Mouse (Mus musculus) adrenal gland, postnatal 25 days (tissue): ENCODE measurements around the gene Gm42715. TPM values are rescaled to one million over a fixed set of nuclear protein-coding genes. Genes with fewer than 3 reads are reported as not detected.

ENCODE experiments used
- microRNA-seq, 2 experiments: library from miRNA; unstranded; fragments of <30 nt; microRNA quantifications; one replicate each; pipeline ENCODE4 v1.2.0; 2021
- total RNA-seq: library from RNA; stranded (reverse); gene quantifications from 2 replicates; pipeline ENCODE4 v1.2.3, GENCODE M21; 2021

Gm42715 gene
- total RNA-seq, 1 experiment from 2014 or later: 21.7 TPM

Small RNA genes lying within 50 kb of the gene (microRNA-seq; reads per million reads assigned to microRNA genes)
- gene Gm47278: 0 to 0.34 reads per million in 2 experiments
- gene Mir7060: 0 reads per million in 2 experiments

Other genes starting within 250 kb of the Gm42715 start
- gene Sephs2, start 245.5 kb upstream of the Gm42715 start, total RNA-seq: 114 and 117 TPM in 2 replicates
- 0.57 and 1.0 TPM in 2 replicates for gene Itgal, start 223.3 kb upstream of the Gm42715 start, total RNA-seq
- gene Zfp768, start 174.0 kb upstream of the Gm42715 start, total RNA-seq: 31.4 and 32.8 TPM in 2 replicates
- gene Zfp747, start 143.5 kb upstream of the Gm42715 start, total RNA-seq: 8.3 and 11.2 TPM in 2 replicates
- 5.3 and 5.9 TPM in 2 replicates for gene 9130019O22Rik, start 132.4 kb upstream of the Gm42715 start, total RNA-seq
- gene E430018J23Rik, start 126.0 kb upstream of the Gm42715 start, total RNA-seq: 9.6 and 10.7 TPM in 2 replicates
- gene Zfp764, start 112.8 kb upstream of the Gm42715 start, total RNA-seq: 7.5 and 8.0 TPM in 2 replicates
- gene Zfp688, start 97.5 kb upstream of the Gm42715 start, total RNA-seq: 13.3 and 23.3 TPM in 2 replicates
- gene Zfp689, start 70.4 kb upstream of the Gm42715 start, total RNA-seq: 3.3 and 4.2 TPM in 2 replicates
- gene Prr14, start 60.0 kb upstream of the Gm42715 start, total RNA-seq: 62.4 and 63.3 TPM in 2 replicates
- gene Fbrs, start 40.4 kb upstream of the Gm42715 start, total RNA-seq: 84.4 and 86.7 TPM in 2 replicates
- 111 and 125 TPM in 2 replicates for gene Srcap, start 7.6 kb upstream of the Gm42715 start, total RNA-seq
- not detected in 2 replicates for gene Tmem265, start 41.8 kb downstream of the Gm42715 start, total RNA-seq
- gene Phkg2, start 53.8 kb downstream of the Gm42715 start, total RNA-seq: 52.3 and 55.0 TPM in 2 replicates
- gene Ccdc189, start 69.0 kb downstream of the Gm42715 start, total RNA-seq: 12.7 and 15.4 TPM in 2 replicates
- gene Rnf40, start 69.2 kb downstream of the Gm42715 start, total RNA-seq: 60.6 and 69.6 TPM in 2 replicates
- gene Zfp629, start 96.2 kb downstream of the Gm42715 start, total RNA-seq: 25.1 and 25.4 TPM in 2 replicates
- gene Bcl7c, start 189.3 kb downstream of the Gm42715 start, total RNA-seq: 64.9 and 114 TPM in 2 replicates
- gene Ctf1, start 193.2 kb downstream of the Gm42715 start, total RNA-seq: 2.5 and 2.6 TPM in 2 replicates
- gene Ctf2, start 212.6 kb downstream of the Gm42715 start, total RNA-seq: not detected in 2 replicates
- gene Fbxl19, start 225.0 kb downstream of the Gm42715 start, total RNA-seq: 18.3 and 18.5 TPM in 2 replicates